Mouse (Mus musculus) small intestine, adult 2 months (tissue): ENCODE measurements at regions not wholly inside any gene's neighbourhood (a gene's known extent, or its start where the extent isn't known, plus 50 kb on each side); places are given as distances from the start of the nearest gene placed in this dataset.

Experiments
- CTCF ChIP-seq: fragments of 200-500 bp; IDR thresholded peaks from 2 replicates; pipeline ENCODE4 v1.5.1; 2012; ENCODE audit warnings: low read depth, mild to moderate bottlenecking, control low read depth, inconsistent platforms, low read length, moderate library complexity, mixed read lengths; ENCODE audit not compliant: insufficient replicate concordance, insufficient read length; ENCODE audit errors: extremely low read depth
- POLR2A ChIP-seq: fragments of 200-500 bp; IDR thresholded peaks from 2 replicates; pipeline ENCODE4 v1.6.1; 2012; ENCODE audit warnings: low read depth, mild to moderate bottlenecking, control low read depth, inconsistent platforms, low read length, moderate library complexity

DNA sequence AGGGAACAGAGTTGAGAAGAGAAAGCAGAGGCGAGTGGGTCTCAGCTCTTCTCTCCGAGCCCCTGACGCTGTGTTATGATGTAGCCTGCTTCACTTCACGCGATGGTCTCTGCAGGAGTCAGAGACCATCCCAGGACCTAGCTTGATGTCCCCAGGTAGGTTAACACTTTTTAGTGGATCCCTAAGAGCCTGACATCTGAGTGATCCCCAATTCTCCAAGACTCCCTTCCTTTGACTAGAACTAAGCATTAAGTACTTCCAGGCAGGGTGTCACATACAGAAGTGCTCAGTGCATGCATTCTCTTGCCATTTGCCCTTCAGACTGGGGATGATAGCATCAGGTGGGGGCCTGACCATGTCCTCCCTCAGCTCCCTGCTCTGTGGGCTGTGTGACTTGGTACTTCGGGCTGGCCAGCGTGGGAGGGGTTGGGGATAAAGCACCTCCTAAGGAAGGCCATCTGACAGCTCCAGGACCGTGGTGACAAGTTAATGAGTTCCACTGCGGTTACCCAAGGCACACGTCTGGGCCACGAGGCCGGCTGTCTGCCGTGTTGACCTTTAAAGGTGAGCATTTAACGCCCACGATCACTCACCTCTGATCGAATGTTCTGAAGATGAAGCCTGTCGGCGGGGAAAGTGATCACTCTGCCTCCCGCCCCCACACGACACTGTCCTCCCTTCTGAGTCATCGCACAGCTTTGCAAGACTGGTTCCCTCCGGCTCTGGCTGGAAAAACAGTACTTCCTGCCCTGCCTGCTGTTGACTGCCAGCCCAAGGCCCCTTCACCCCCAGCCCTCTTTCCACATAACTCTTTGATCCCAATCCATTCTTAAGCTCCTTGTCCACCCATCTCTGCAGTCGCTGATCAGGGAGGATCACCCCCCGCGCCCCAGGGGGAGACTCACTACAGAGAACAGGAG is 65.8 kb upstream of the Ppp2r5c start:
- TF ChIP-seq CTCF (no peak), POLR2A (no peak)
